Mouse (Mus musculus) lung, postnatal 4 days (tissue): ENCODE data around the gene Foxg1.

Experiments
- DNase-seq, 2 experiments: peaks; one replicate each; pipeline ENCODE4 v3.0.0; 2021

Gene Foxg1

GRCm38 (mm10) chr12:49382565-49383520 lies at the start of gene Foxg1:
Foxg1 (plus strand) TSS chr12:49382660.
- DNase-seq: no peak

GRCm38 (mm10) chr12:49349697-49350096 lies 32.8 kb upstream of the Foxg1 start:
- DNase-seq: no peak

GRCm38 (mm10) chr12:49368931-49369330 lies 13.5 kb upstream of the Foxg1 start:
- no peak for DNase-seq

GRCm38 (mm10) chr12:49372170-49372569 lies 10.3 kb upstream of the Foxg1 start:
- no peak for DNase-seq

- DNase-seq: no peak
These were observed 9.3 kb upstream of the Foxg1 start for GRCm38 (mm10) chr12:49373176-49373575.

- DNase-seq: no peak
These were observed 8.4 kb upstream of the Foxg1 start for GRCm38 (mm10) chr12:49373821-49374605.

GRCm38 (mm10) chr12:49374606-49374995 lies 7.9 kb upstream of the Foxg1 start:
- no peak for DNase-seq

GRCm38 (mm10) chr12:49375427-49376317 lies 6.8 kb upstream of the Foxg1 start:
- no peak for DNase-seq

GRCm38 (mm10) chr12:49376318-49376992 lies 6.0 kb upstream of the Foxg1 start:
- DNase-seq: no peak

GRCm38 (mm10) chr12:49377281-49377970 lies 5.0 kb upstream of the Foxg1 start:
- no peak for DNase-seq

GRCm38 (mm10) chr12:49378920-49379319 lies 3.5 kb upstream of the Foxg1 start:
- DNase-seq: no peak

- DNase-seq: no peak
These were observed 3.0 kb upstream of the Foxg1 start for GRCm38 (mm10) chr12:49379446-49379845.

GRCm38 (mm10) chr12:49380442-49380841 lies 2.0 kb upstream of the Foxg1 start:
- DNase-seq: no peak

- no peak for DNase-seq
These were observed 1.4 kb upstream of the Foxg1 start for GRCm38 (mm10) chr12:49381031-49381525.

- DNase-seq: no peak
These were observed 617 bp upstream of the Foxg1 start for GRCm38 (mm10) chr12:49381721-49382365.

- no peak for DNase-seq
These were observed 1.2 kb downstream of the Foxg1 start for GRCm38 (mm10) chr12:49383521-49384133.

GRCm38 (mm10) chr12:49384295-49384875 lies 1.9 kb downstream of the Foxg1 start:
- no peak for DNase-seq

GRCm38 (mm10) chr12:49384876-49385630 lies 2.6 kb downstream of the Foxg1 start, which contains the start of gene Gm43517:
Gm43517 (plus strand) TSS chr12:49385174.
- DNase-seq: no peak

- no peak for DNase-seq
These were observed 3.2 kb downstream of the Foxg1 start for GRCm38 (mm10) chr12:49385631-49385990.
